In genomic region chr6:119417354-119417753, GRCm38 (mm10) we compare ENCODE assay signal across 8 mouse cellular contexts. TPM values are rescaled to one million over a fixed set of nuclear protein-coding genes. Genes with fewer than 3 reads are reported as not detected.
DNase-seq lines count a peak whose midpoint lies in the region; ATAC-seq and TF ChIP-seq lines count a peak whose summit lies in the region.

Gene Adipor2 (minus strand): TSS chr6:119417704.

- peak; percentile 62 for ATAC-seq in forebrain, embryonic 14.5 days
- peak; percentile 60; the same call in 1 of the 2 replicates for ATAC-seq in lung, embryonic 15.5 days (ENCODE audit: borderline replicate concordance, extremely low read depth, low FRiP score, low TSS enrichment)

- no peak for TF ChIP-seq POLR2A in CH12.LX (IDR thresholded peaks at IDR 0.05; ENCODE audit: low read depth, low read length)
- no peak for TF ChIP-seq POLR2A in olfactory bulb, adult 2 months (IDR thresholded peaks at IDR 0.05; ENCODE audit: insufficient read depth, low read depth, low read length)

- TF ChIP-seq EP300 in CH12.LX (IDR thresholded peaks at IDR 0.05; ENCODE audit: low read length) = no peak

- H3K27me3 ChIP-seq in CH12.LX (replicated peaks) = no peaks in the 10 kb centered on the region
- H3K27me3 ChIP-seq in forebrain, embryonic 14.5 days (replicated peaks; ENCODE audit: control insufficient read depth, insufficient read depth, low read length) = no peaks in the 10 kb centered on the region
- H3K27me3 ChIP-seq in lung, embryonic 15.5 days = no peaks in the 10 kb centered on the region

- H3K79me2 ChIP-seq in CH12.LX (replicated peaks; ENCODE audit: control insufficient read depth, extremely low read depth, insufficient read depth, poor library complexity, severe bottlenecking) = no peaks in the 10 kb centered on the region

- no peak within 1 kb of the TSS for H3K27ac ChIP-seq in CH12.LX (ENCODE audit: insufficient read depth, low read depth)
- no peak within 1 kb of the TSS for H3K27ac ChIP-seq in forebrain, embryonic 14.5 days (ENCODE audit: low read depth, low read length)
- peak within 1 kb of the TSS; percentile 88 for H3K27ac ChIP-seq in lung, embryonic 15.5 days
- H3K27ac ChIP-seq in olfactory bulb, adult 2 months (ENCODE audit: insufficient read depth, low read depth, low read length) = peak within 1 kb of the TSS; percentile 61; the same call in 1 of the 2 replicates

- dilution Hi-C loops in CH12.LX (cut with MboI; ENCODE audit: extremely low pct_ligation_motif_present, extremely low pct_unique_long_range_greater_than_20kb, low sequenced_read_pairs) = no loop called here

- H3K4me2 ChIP-seq in CH12.LX (ENCODE audit: insufficient read depth, low read depth, poor library complexity, severe bottlenecking) = peak within 1 kb of the TSS; percentile 3; the same call in 1 of the 2 replicates
- H3K4me2 ChIP-seq in forebrain, embryonic 14.5 days (ENCODE audit: low read length) = peak within 1 kb of the TSS; percentile 29; the same call in 1 of the 2 replicates
- peak within 1 kb of the TSS; percentile 40 for H3K4me2 ChIP-seq in lung, embryonic 15.5 days

- in situ Hi-C loops in CH12.LX (cut with MboI; ENCODE audit: low pct_ligation_motif_present, low pct_unique_long_range_greater_than_20kb, low sequenced_read_pairs) = no loop called here

- no peaks in the 10 kb centered on the region for H3K4me1 ChIP-seq in CH12.LX (ENCODE audit: control insufficient read depth in 1 of 2, insufficient read depth in 2 of 2)
- H3K4me1 ChIP-seq in forebrain, embryonic 14.5 days (ENCODE audit: control insufficient read depth, insufficient read depth, low read length) = no peaks in the 10 kb centered on the region; the same call in 1 of the 2 replicates
- peaks cover 26% of the 10 kb centered on the region for H3K4me1 ChIP-seq in lung, embryonic 15.5 days
- no peaks in the 10 kb centered on the region; the same call in 1 of the 2 replicates for H3K4me1 ChIP-seq in olfactory bulb, adult 2 months (ENCODE audit: control insufficient read depth, insufficient read depth, low read length)

- WGBS in forebrain, embryonic 14.5 days = 7% methylated on average over 12 of the region's 12 CpGs
- 3% methylated on average over 12 of the region's 12 CpGs for WGBS in lung, embryonic 15.5 days
- WGBS in olfactory bulb, adult 2 months = 18% methylated on average over 12 of the region's 12 CpGs

- H3K9ac ChIP-seq in CH12.LX (ENCODE audit: insufficient read depth, low read depth) = no peak within 1 kb of the TSS
- no peak within 1 kb of the TSS for H3K9ac ChIP-seq in forebrain, embryonic 14.5 days (ENCODE audit: low read length)
- H3K9ac ChIP-seq in lung, embryonic 15.5 days = no peak within 1 kb of the TSS

- TF ChIP-seq CTCF in CH12.LX (conservative IDR thresholded peaks at IDR 0.05 in 1 of 2, IDR thresholded peaks at IDR 0.05 in 1 of 2; ENCODE audit: low read depth in 2 of 2, low read length in 2 of 2) = no peak
- TF ChIP-seq CTCF in olfactory bulb, adult 2 months (IDR thresholded peaks at IDR 0.05; ENCODE audit: insufficient read depth, low read depth, low read length) = no peak

- DNase-seq in CH12.LX (ENCODE audit: extremely low read depth) = no peak
- DNase-seq in adrenal gland, postnatal 4 days (ENCODE audit: low spot score in 2 of 2) = peak in 1 of 2 experiments; percentile 37
- peak; percentile 68 for DNase-seq in forebrain, embryonic 14.5 days (ENCODE audit: low spot score)
- peak; percentile 68 for DNase-seq in heart, postnatal 4 days
- peak; percentile 42 for DNase-seq in layer of hippocampus, adult 9-11 months
- no peak for DNase-seq in right cerebral cortex, postnatal 25 days

- H3K36me3 ChIP-seq in CH12.LX (replicated peaks in 1 of 2; ENCODE audit: control insufficient read depth in 1 of 2, insufficient read depth in 1 of 2, low read length in 1 of 2) = no peaks in the 10 kb centered on the region
- H3K36me3 ChIP-seq in forebrain, embryonic 14.5 days (ENCODE audit: control insufficient read depth, insufficient read depth, low read length) = no peaks in the 10 kb centered on the region
- H3K36me3 ChIP-seq in lung, embryonic 15.5 days = no peaks in the 10 kb centered on the region

- H3K9me3 ChIP-seq in CH12.LX (replicated peaks; ENCODE audit: low read length) = no peaks in the 10 kb centered on the region
- no peaks in the 10 kb centered on the region for H3K9me3 ChIP-seq in forebrain, embryonic 14.5 days (replicated peaks; ENCODE audit: control insufficient read depth, low read length)
- H3K9me3 ChIP-seq in lung, embryonic 15.5 days = no peaks in the 10 kb centered on the region

- no peak within 1 kb of the TSS for H3K4me3 ChIP-seq in CH12.LX (replicated peaks in 1 of 3; ENCODE audit: low read depth in 2 of 3, low read length in 2 of 3, poor library complexity in 1 of 3)
- no peak within 1 kb of the TSS for H3K4me3 ChIP-seq in forebrain, embryonic 14.5 days (ENCODE audit: low read depth, low read length)
- H3K4me3 ChIP-seq in lung, embryonic 15.5 days = peak within 1 kb of the TSS; percentile 15; the same call in 1 of the 2 replicates
- H3K4me3 ChIP-seq in olfactory bulb, adult 2 months (ENCODE audit: insufficient read depth, low read depth, low read length) = no peak within 1 kb of the TSS

- TF ChIP-seq RAD21 in CH12.LX (IDR thresholded peaks at IDR 0.05; ENCODE audit: low read depth, low read length) = no peak

TF ChIP-seq in CH12.LX, 34 proteins besides CTCF, POLR2A, EP300 and RAD21:
- TF ChIP-seq MXI1 (IDR thresholded peaks at IDR 0.05; ENCODE audit: low read depth, low read length) (no peak), MAZ (IDR thresholded peaks at IDR 0.05; ENCODE audit: low read depth, low read length) (no peak), ZNF384 (IDR thresholded peaks at IDR 0.05; ENCODE audit: low read depth, low read length) (no peak), JUN (IDR thresholded peaks at IDR 0.05; ENCODE audit: insufficient read depth, low read depth, low read length) (no peak), IRF4 (IDR thresholded peaks at IDR 0.05; ENCODE audit: low read depth, low read length) (no peak), MEF2A (IDR thresholded peaks at IDR 0.05; ENCODE audit: borderline replicate concordance, low read depth, low read length) (no peak), USF2 (conservative IDR thresholded peaks at IDR 0.05; ENCODE audit: low read depth, low read length) (no peak)

RNA-seq across cellular contexts. Expression of gene Adipor2, which starts in this region (rescaled TPM):
- 40.3 and 43.4 TPM in 2 replicates for total RNA-seq in CH12.LX (2012; rRNA removed)
- total RNA-seq in CH12.LX (2014; rRNA removed) = 40.0 and 43.5 TPM in 2 replicates
- 27.5 and 29.8 TPM in 2 replicates for polyA plus RNA-seq in CH12.LX (2012; ENCODE audit: insufficient read length, low read depth)
- total RNA-seq in adrenal gland, postnatal 4 days (2021) = 100 to 1,000 TPM; 141 to 151 TPM
- polyA plus RNA-seq in forebrain, embryonic 14.5 days (2014; fragmentation: Nextera tagmentation; extraction: Ambion mirVana) = 33.3 and 39.6 TPM in 2 replicates
- total RNA-seq in heart, postnatal 4 days (2021) = 10 to 100 TPM; 55.5 to 55.7 TPM
- polyA plus RNA-seq in lung, embryonic 15.5 days (2015; fragmentation: Nextera tagmentation; extraction: Ambion mirVana) = 42.8 and 43.6 TPM in 2 replicates
- not detected in 2 replicates for polyA plus RNA-seq in olfactory bulb, adult 2 months (2012; ENCODE audit: insufficient read depth, insufficient read length, low replicate concordance, missing spikeins)

Comparison
In these comparisons a context has a peak if more than half of its experiments do, and no peak if none do; other contexts are left out.
1. RNA of gene Adipor2 (polyA plus RNA-seq): 42.8 to 43.6 TPM in lung, embryonic 15.5 days, 33.3 to 39.6 TPM in forebrain, embryonic 14.5 days and 27.5 to 29.8 TPM in CH12.LX; not detected in olfactory bulb, adult 2 months; every median in the first group is over 10 times any median in the second.
2. DNase-seq: peak in forebrain, embryonic 14.5 days (single experiment), heart, postnatal 4 days (single experiment) and layer of hippocampus, adult 9-11 months (single experiment); none in CH12.LX (single experiment) and right cerebral cortex, postnatal 25 days (single experiment).
3. H3K27ac ChIP-seq: peak in lung, embryonic 15.5 days (single experiment) and olfactory bulb, adult 2 months (single experiment); none in CH12.LX (single experiment) and forebrain, embryonic 14.5 days (single experiment).
4. Peak in every context shown above with its lines, with median percentiles within 50 percentile points of each other: H3K4me2 ChIP-seq.